8 mouse cellular contexts compared by ENCODE assay signal in genomic region chr4:130519567-130520481, GRCm38 (mm10). TPM values are rescaled to one million over a fixed set of nuclear protein-coding genes. Genes with fewer than 3 reads are reported as not detected.
DNase-seq lines count a peak whose midpoint lies in the region; ATAC-seq and TF ChIP-seq lines count a peak whose summit lies in the region.

No protein-coding gene starts in this region.

- H3K9me3 ChIP-seq in hindbrain, postnatal 0 days (ENCODE audit: low read length) = no peaks in the 10 kb centered on the region

- ATAC-seq in activated CD4-positive, CD25-positive, alpha-beta regulatory T cell, adult 4 months = peak; percentile 98
- ATAC-seq in common myeloid progenitor, adult 5-6 weeks (replicated peaks; ENCODE audit: low read depth, poor library complexity, severe bottlenecking) = peak; percentile 100
- peak; percentile 97 for ATAC-seq in hindbrain, postnatal 0 days

- H3K4me3 ChIP-seq in gastrocnemius, adult 2 months = peak overlapping the region; percentile 71
- H3K4me3 ChIP-seq in hindbrain, postnatal 0 days (ENCODE audit: low read length) = peak overlapping the region; percentile 64

- DNase-seq in gastrocnemius, adult 2 months = peak; percentile 95
- peak; percentile 97 for DNase-seq in hindbrain, postnatal 0 days (ENCODE audit: low spot score)
- peak; percentile 87 to 89 for DNase-seq in left cerebral cortex, adult 18-20 months (ENCODE audit: low spot score in 2 of 2)
- peak; percentile 95 to 96 for DNase-seq in lung, postnatal 4 days
- DNase-seq in retina, postnatal 1 day = peak; percentile 97
- peak; percentile 98 for DNase-seq in thymus, postnatal 4 days

- H3K27me3 ChIP-seq in hindbrain, postnatal 0 days (ENCODE audit: insufficient read depth, low read length) = no peaks in the 10 kb centered on the region

- no peak for TF ChIP-seq CTCF in gastrocnemius, adult 2 months (IDR thresholded peaks at IDR 0.05)
- no peak for TF ChIP-seq CTCF in hindbrain, postnatal 0 days (IDR thresholded peaks at IDR 0.05; ENCODE audit: low read depth)

- H3K4me1 ChIP-seq in hindbrain, postnatal 0 days (ENCODE audit: insufficient read depth, low read length) = peaks cover 10% of the 10 kb centered on the region; the same call in 1 of the 2 replicates

- WGBS in hindbrain, postnatal 0 days = 2% methylated on average over 40 of the region's 40 CpGs

- peak overlapping the region; percentile 87 for H3K4me2 ChIP-seq in hindbrain, postnatal 0 days (ENCODE audit: low read depth, low read length)

- intact Hi-C loops in gastrocnemius, adult 2 months (cut with DNase I) = no loop called here

- peak overlapping the region; percentile 70 for H3K27ac ChIP-seq in gastrocnemius, adult 2 months
- peak overlapping the region; percentile 92 for H3K27ac ChIP-seq in hindbrain, postnatal 0 days

- no peaks in the 10 kb centered on the region for H3K36me3 ChIP-seq in hindbrain, postnatal 0 days (ENCODE audit: insufficient read depth, low read length)

- H3K9ac ChIP-seq in hindbrain, postnatal 0 days (replicated peaks; ENCODE audit: low read length) = peak overlapping the region; percentile 87

RNA-seq across cellular contexts. Expression of gene Nkain1, which starts 54.1 kb away (rescaled TPM):
- not detected for polyA plus RNA-seq in activated CD4-positive, CD25-positive, alpha-beta regulatory T cell, adult 4 months (2017; shearing (Covaris generic))
- total RNA-seq in common myeloid progenitor, adult 5-6 weeks (2017) = 1.6 TPM in 1 of 2 replicates, not detected in the other
- 10 to 100 TPM; 11.5 to 17.9 TPM for total RNA-seq in gastrocnemius, adult 2 months (2021)
- total RNA-seq in hindbrain, postnatal 0 days (2014; rRNA removed) = 313 and 323 TPM in 2 replicates
- polyA plus RNA-seq in hindbrain, postnatal 0 days (2015; fragmentation: Nextera tagmentation; extraction: Ambion mirVana) = 10.1 and 10.2 TPM in 2 replicates
- 10 to 100 TPM; 30.5 to 34.5 TPM for total RNA-seq in left cerebral cortex, adult 18-20 months (2021)

Comparison
In these comparisons a context has a peak if more than half of its experiments do, and no peak if none do; other contexts are left out.
1. Peak in every context shown above with its lines: DNase-seq, ATAC-seq, H3K4me3 ChIP-seq and H3K27ac ChIP-seq.